Mouse (Mus musculus) lung, postnatal 36 days (tissue): ENCODE measurements at regions not wholly inside any gene's neighbourhood (a gene's known extent, or its start where the extent isn't known, plus 50 kb on each side); places are given as distances from the start of the nearest gene placed in this dataset.
A peak's percentile ranks its signal among the peaks of the same experiment; 100 is the strongest.

Experiments
- DNase-seq: peaks from one replicate; pipeline ENCODE4 v3.0.0; 2022; ENCODE audit warnings: mixed read lengths

- DNase-seq = peak; percentile 7
Measured at GRCm38 (mm10) chr14:104824926-104825325, 302.5 kb upstream of the Rnf219 start.

DNA sequence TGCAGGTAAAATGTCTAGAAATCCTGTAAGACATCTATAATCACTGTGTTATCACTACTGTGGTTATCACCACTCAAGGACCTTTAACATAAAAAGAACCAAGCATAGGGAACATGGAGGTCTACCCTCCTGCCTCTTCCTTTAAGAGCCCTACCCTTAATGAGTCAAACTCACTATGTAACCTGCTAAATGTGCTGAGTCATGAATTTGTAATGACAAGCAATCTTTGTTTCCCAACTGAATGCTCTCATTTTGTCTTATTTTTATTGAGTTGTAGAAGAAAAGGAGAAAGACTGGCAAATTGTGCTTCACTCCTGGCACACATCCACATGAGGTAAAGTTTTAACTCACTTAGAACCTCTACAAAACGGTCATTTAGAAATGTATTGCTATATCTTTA, 301.8 kb upstream of the Rnf219 start:
- no peak for DNase-seq

- no peak for DNase-seq
Measured at GRCm38 (mm10) chr14:104821903-104822573, 299.6 kb upstream of the Rnf219 start.

- no peak for DNase-seq
Measured at GRCm38 (mm10) chr14:104819106-104819505, 296.7 kb upstream of the Rnf219 start.

DNA sequence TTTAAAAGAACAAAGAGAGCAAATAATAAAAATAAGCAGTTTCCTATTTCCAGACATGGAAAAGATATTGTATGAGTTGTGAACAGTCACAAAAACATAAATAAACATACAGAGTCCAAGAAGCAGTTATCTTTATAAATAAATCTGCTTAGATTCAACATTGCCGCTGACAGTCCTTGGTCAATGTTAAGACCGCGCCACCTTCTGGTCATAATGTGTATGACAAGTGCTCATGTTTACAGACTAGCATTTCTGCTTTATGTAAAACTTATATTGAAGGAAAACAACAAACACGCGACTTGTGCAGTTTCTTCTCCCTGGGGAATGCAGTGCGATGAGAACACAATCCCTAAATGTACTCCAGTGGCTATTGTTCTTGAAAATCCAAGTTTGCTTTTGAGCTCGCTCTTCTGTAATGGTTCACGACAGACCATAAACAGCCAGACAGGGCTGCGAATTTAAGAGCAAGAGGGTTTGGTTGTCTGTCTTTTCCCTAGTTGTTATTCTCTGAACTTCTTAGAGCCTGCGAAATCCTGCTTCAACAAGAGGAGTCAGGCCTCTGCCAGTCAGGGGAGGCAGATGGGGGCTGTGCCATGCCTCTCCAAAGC, 291.6 kb upstream of the Rnf219 start:
- peak; percentile 84 for DNase-seq

DNA sequence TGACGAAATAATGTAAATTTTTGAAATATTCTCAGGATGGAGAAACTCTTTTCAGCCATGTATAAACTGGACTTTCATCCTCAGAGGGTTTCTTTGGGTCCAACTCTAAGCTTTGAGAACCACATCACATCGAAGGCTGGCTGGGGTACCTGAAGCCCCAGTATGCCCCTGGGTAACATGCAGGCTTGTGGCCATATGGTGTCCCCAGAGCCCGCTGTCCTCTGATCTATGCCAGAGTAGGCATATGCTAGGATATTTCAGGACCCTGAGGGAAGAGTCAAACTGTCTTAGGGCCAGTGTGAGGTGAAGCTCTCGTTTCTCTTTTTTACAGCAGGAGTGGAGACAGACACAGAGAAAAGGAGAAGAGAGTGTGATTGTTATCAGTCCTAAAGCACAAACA, 289.6 kb upstream of the Rnf219 start:
- DNase-seq = no peak

- no peak for DNase-seq
Measured at GRCm38 (mm10) chr14:104805332-104805731, 282.9 kb upstream of the Rnf219 start.

GRCm38 (mm10) chr14:104796348-104796965, 274.0 kb upstream of the Rnf219 start:
- peak; percentile 50 for DNase-seq

- no peak for DNase-seq
Measured at GRCm38 (mm10) chr14:104789346-104789745, 266.9 kb upstream of the Rnf219 start.

DNA sequence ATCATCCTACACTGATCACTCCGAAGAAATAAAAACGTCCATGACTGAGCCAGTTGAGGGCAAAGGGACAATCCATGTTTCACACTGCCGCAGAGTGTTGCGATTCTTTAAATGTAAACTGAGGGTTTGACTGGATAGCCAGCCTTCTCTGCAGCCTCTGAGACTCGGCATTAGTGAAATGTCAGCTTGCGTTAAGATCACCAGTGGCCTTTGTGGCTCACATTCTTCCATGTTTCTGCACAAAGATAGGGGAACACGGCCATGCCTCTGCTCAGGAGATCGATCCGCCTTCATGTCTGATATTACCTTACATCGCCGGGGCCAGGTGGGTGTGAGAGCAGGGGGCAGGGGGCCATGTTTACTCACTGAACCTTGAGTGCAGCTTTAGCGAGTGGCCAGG, 262.6 kb upstream of the Rnf219 start:
- DNase-seq = no peak

- no peak for DNase-seq
Measured at GRCm38 (mm10) chr14:104769938-104770337, 247.5 kb upstream of the Rnf219 start.

DNA sequence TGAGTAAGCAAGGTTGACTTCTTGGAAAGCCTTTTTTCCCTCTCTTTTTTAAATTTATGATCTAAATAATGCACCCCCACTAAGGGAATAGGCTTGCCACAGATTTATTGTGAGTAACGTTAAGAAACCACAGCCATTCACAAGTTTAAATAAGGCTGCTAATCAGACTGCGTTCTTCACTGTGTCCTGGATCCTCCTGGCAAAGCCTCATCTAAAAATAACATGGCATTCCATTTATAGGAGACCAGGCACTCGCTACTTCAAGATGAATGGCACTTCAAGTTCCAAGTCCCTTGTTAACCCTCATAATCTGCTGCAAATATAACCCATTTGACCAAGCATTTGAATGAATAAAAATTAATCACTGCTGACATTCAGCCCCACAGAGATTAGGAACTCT, 211.8 kb upstream of the Rnf219 start:
- no peak for DNase-seq

DNA sequence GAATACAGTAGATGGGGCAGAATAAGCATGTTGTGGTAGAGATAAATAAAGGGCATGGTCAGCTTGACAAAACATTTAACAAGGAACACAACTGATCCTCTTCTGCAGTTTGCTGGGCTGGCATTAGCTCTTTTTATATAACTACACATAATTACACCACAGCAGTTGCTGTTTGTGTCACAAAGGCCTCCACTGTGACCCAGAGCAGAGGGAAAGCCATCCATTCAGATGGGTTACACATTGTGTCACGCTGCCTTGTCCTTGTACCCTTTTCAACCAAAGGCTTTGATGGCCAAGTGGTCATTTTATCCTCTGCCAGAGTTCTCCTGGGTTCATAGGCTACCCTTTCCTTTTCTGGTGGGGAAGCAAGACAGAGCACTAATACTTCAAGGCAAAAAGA, 209.6 kb upstream of the Rnf219 start:
- peak; percentile 6 for DNase-seq

DNA sequence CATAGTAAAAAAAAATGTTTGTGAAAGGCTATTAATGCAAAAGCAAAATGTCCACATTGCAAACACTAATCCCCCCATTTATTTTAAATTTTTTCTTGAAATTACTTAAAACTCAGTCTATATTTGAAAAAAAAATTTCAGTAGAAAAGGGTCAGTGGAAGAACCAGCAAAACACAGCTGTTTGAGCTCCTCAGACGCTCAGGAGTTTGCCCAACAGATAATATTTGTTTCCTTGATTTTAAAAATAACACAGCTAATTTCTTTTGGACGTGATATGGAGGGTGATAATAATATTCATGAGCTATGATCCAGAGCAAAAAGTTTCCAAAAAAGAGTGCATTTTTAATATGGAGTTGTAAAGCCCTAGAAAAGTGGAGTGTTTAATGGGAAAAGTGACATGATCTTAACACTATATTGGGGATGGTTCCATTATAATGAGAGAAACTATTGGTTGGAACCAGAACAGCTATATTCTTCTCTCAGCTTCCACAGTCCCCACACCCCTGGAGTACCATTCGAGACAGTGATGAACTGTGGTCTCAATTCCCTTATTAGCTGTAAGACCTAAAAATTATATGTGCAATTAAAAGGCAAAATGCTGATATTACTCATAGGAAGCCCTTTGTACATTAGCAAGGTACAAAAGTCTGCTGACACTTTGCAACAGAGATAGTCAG, 209.0 kb upstream of the Rnf219 start:
- DNase-seq = peak; percentile 17

DNA sequence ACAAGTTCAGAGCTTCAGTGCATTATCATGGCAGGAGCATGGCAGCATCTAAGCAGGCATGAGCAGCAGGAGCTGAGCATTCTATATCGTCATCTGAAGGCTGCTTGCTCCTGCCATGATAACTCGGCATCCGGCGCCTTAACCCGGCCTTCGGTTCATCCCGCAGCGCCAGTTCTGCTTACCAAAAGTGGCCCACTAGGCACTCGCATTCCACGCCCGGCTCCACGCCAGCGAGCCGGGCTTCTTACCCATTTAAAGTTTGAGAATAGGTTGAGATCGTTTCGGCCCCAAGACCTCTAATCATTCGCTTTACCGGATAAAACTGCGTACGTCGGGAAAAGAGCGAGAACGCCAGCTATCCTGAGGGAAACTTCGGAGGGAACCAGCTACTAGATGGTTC, 193.2 kb upstream of the Rnf219 start:
- peak; percentile 52 for DNase-seq

GRCm38 (mm10) chr14:104702283-104702893, 179.9 kb upstream of the Rnf219 start:
- no peak for DNase-seq

DNA sequence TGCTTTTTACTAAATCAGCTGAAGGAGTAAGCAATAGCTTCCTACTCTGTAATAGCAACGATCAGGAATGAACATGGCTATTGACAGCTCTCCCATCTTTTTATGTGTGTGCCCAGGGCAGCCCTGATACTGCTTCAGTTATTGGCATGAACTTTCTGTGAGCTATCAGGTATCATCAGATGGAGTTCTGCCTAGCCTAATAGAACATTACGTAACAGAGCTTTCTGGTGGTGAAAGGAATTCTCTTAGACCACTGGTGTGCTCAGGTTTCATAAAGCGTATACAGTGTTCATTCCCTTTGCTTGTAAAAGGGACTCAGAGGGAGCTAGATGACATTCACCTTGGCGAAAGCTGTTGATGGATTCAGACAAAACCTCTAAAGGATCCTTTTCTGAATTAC, 176.5 kb upstream of the Rnf219 start:
- no peak for DNase-seq

GRCm38 (mm10) chr14:104695101-104695500, 172.7 kb upstream of the Rnf219 start:
- no peak for DNase-seq

DNA sequence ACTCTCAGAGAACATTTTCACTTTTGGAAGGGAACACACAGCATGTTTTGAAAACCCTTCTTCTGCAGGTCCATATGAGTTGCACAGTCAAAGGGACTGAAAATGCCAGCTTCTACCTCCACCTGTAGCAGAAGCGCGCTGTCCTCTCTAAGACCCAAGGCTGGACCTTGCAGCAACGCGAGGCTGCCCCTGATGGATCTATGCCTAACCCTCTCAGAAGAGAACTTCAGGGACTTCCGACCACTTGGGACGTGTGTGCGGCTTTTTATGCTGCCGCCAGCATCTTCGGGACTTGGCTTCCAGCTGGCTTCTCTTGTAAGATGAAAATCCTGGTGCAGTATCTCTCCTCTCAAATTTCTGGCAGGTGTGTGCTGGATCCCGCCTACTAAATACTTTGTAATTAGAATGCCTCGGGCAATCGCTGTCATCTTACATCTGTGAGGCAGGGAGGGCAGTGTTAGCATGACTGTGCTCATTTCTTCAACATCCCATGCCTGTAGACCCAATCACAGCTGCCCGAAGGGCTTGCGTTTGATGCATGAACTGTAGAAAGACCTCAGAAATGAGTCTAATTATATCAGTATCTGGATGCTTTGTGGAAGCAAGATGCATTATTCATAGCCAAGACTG, 171.8 kb upstream of the Rnf219 start:
- DNase-seq = no peak

DNA sequence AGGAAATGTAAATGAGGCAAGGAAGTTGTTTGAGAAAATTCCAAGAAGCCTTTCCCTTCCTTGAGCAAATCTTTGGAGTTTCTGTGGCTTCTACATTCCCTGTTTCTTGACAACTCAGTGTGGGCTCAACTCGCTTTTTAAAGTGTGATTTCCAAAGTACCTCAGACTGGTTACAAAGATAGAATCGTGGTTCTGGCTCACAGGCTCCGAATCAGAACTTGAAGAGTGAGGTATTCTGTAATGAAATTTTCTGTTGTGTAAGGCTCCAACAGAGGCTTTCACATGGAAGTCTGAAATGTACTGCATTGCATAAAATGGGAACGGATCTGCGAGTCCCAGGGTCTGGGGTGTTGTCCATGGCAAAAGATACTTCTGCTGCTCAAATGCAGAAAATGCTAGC, 170.2 kb upstream of the Rnf219 start:
- DNase-seq = no peak

- DNase-seq = no peak
Measured at GRCm38 (mm10) chr14:104688440-104688839, 166.0 kb upstream of the Rnf219 start.

- DNase-seq = no peak
Measured at GRCm38 (mm10) chr14:104676810-104677209, 154.4 kb upstream of the Rnf219 start.

DNA sequence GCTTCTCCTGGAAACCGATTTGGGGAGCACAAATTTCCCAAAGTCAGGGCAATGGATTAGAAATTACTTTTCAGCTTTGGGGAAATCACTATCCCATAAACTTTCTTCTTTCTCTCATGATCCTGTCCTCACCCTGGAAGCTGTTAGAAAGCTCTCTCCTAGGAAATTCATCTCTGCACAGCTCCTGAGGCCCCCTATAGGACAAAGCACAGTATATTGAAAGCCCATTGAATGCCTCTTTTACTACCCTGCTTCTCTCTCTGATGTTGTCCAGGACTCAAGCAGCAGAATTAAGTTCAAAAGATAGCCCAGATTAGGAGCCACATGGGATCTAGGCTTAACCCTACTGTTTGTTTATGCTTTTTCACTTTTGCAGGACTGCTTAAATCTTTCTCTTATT, 139.3 kb upstream of the Rnf219 start:
- DNase-seq = no peak
